Mouse (Mus musculus) C2C12 (cell line): Measurements from ENCODE around the gene Cuedc1. TPM values are rescaled to one million over a fixed set of nuclear protein-coding genes. Genes with fewer than 3 reads are reported as not detected.

Source experiments
- H3K27me3 ChIP-seq: one replicate; pipeline ENCODE4 v1.6.1; 2011; ENCODE audit not compliant: control insufficient read depth, insufficient read depth, insufficient read length
- H3K36me3 ChIP-seq: one replicate; pipeline ENCODE4 v1.6.1; 2011; ENCODE audit not compliant: control insufficient read depth, insufficient read depth
- H3K4me3 ChIP-seq: one replicate; pipeline ENCODE4 v1.5.1; 2011; ENCODE audit warnings: mild to moderate bottlenecking, control low read depth; ENCODE audit not compliant: poor library complexity, insufficient read depth, severe bottlenecking
- H3K79me2 ChIP-seq: one replicate; pipeline ENCODE4 v1.6.1; 2011; ENCODE audit not compliant: control insufficient read depth, insufficient read depth
- H3K79me3 ChIP-seq: one replicate; pipeline ENCODE4 v1.6.1; 2011; ENCODE audit warnings: low read depth, control low read depth
- H3ac ChIP-seq: one replicate; pipeline ENCODE3; 2011; ENCODE audit warnings: low read depth; ENCODE audit not compliant: control insufficient read depth, insufficient read length
- CEBPB ChIP-seq: IDR thresholded peaks from one replicate; pipeline ENCODE4 v1.6.1; 2011; ENCODE audit warnings: low read depth, mild to moderate bottlenecking, control low read depth, moderate library complexity
- CTCF ChIP-seq: IDR thresholded peaks from one replicate; pipeline ENCODE4 v1.5.1; 2011; ENCODE audit not compliant: control insufficient read depth, insufficient read depth, insufficient read length
- FOSL1 ChIP-seq: IDR thresholded peaks from one replicate; pipeline ENCODE4 v1.8.0; 2011; ENCODE audit warnings: mild to moderate bottlenecking, low read length; ENCODE audit not compliant: poor library complexity, insufficient read depth, severe bottlenecking
- MAX ChIP-seq: IDR thresholded peaks from one replicate; pipeline ENCODE4 v1.6.1; 2011; ENCODE audit warnings: mild to moderate bottlenecking, control low read depth
- MYOD1 ChIP-seq: IDR thresholded peaks from one replicate; pipeline ENCODE4 v1.6.1; 2011; ENCODE audit warnings: low read depth; ENCODE audit not compliant: control insufficient read depth, insufficient read length
- MYOG ChIP-seq: IDR thresholded peaks from one replicate; pipeline ENCODE4 v1.6.1; 2011; ENCODE audit not compliant: control insufficient read depth, insufficient read length; ENCODE audit errors: extremely low read depth
- USF1 ChIP-seq: IDR thresholded peaks from one replicate; pipeline ENCODE4 v1.6.1; 2011; ENCODE audit warnings: low read depth, mild to moderate bottlenecking, control low read depth, moderate library complexity
- polyA plus RNA-seq: library from polyadenylated mRNA; unstranded; fragments of >200 nt; fragmentation: generic; extraction: Trizol; gene quantifications from one replicate; pipeline ENCODE4 v1.2.1, GENCODE M21; 2012; ENCODE audit warnings: missing spikeins

Gene Cuedc1
- polyA plus RNA-seq, 1 experiment, result 16.2 TPM

- H3K79me3 ChIP-seq, result no peaks in the 10 kb centered on the region
- H3K4me3 ChIP-seq, result no peak overlapping the region
- no peaks in the 10 kb centered on the region for H3K36me3 ChIP-seq
- no peak for TF ChIP-seq MYOD1
- TF ChIP-seq CEBPB, result no peak
- H3K27me3 ChIP-seq, result no peaks in the 10 kb centered on the region
- H3K79me2 ChIP-seq, result no peaks in the 10 kb centered on the region
- H3ac ChIP-seq, result no peak overlapping the region
Measured at GRCm38 (mm10) chr11:88218586-88218985, 120.7 kb downstream of the Cuedc1 start.

- TF ChIP-seq CEBPB (no peak), FOSL1 (no peak), MAX (no peak)
- no peaks in the 10 kb centered on the region for H3K79me2 ChIP-seq
- no peak overlapping the region for H3ac ChIP-seq
- no peaks in the 10 kb centered on the region for H3K79me3 ChIP-seq
- no peaks in the 10 kb centered on the region for H3K36me3 ChIP-seq
- no peaks in the 10 kb centered on the region for H3K27me3 ChIP-seq
- H3K4me3 ChIP-seq, result no peak overlapping the region
Measured at GRCm38 (mm10) chr11:88221929-88222475, 124.1 kb downstream of the Cuedc1 start.

GRCm38 (mm10) chr11:88227001-88227957 lies 129.4 kb downstream of the Cuedc1 start:
- Histone ChIP-seq H3K27me3 (no peaks in the 10 kb centered on the region), H3K79me2 (no peaks in the 10 kb centered on the region), H3K36me3 (no peaks in the 10 kb centered on the region), H3ac (no peak overlapping the region), H3K4me3 (no peak overlapping the region), H3K79me3 (no peaks in the 10 kb centered on the region)
- no peak for TF ChIP-seq MAX

- Histone ChIP-seq H3K79me2 (no peaks in the 10 kb centered on the region), H3K4me3 (no peak overlapping the region), H3ac (no peak overlapping the region), H3K36me3 (no peaks in the 10 kb centered on the region), H3K79me3 (no peaks in the 10 kb centered on the region), H3K27me3 (no peaks in the 10 kb centered on the region)
- TF ChIP-seq MYOG (no peak), CEBPB (no peak), MAX (no peak), USF1 (peak; percentile 28), MYOD1 (peak; percentile 98), FOSL1 (no peak), CTCF (no peak)
Measured at GRCm38 (mm10) chr11:88231213-88231790, 133.4 kb downstream of the Cuedc1 start.

- Histone ChIP-seq H3K79me2 (no peaks in the 10 kb centered on the region), H3K4me3 (no peak overlapping the region), H3K27me3 (no peaks in the 10 kb centered on the region), H3K36me3 (no peaks in the 10 kb centered on the region), H3K79me3 (no peaks in the 10 kb centered on the region), H3ac (no peak overlapping the region)
- TF ChIP-seq MYOD1 (peak; percentile 89), USF1 (no peak)
Measured at GRCm38 (mm10) chr11:88233528-88234427, 135.9 kb downstream of the Cuedc1 start.

GRCm38 (mm10) chr11:88234789-88235188 lies 136.9 kb downstream of the Cuedc1 start:
- no peaks in the 10 kb centered on the region for H3K36me3 ChIP-seq
- no peaks in the 10 kb centered on the region for H3K79me2 ChIP-seq
- H3ac ChIP-seq, result no peak overlapping the region
- H3K4me3 ChIP-seq, result no peak overlapping the region
- no peaks in the 10 kb centered on the region for H3K79me3 ChIP-seq
- no peak for TF ChIP-seq MAX
- H3K27me3 ChIP-seq, result no peaks in the 10 kb centered on the region
